Mouse (Mus musculus): Measurements from ENCODE around the gene Nudt4. TPM values are rescaled to one million over a fixed set of nuclear protein-coding genes. Genes with fewer than 3 reads are reported as not detected.

The Nudt4 gene
- total and polyA plus RNA-seq, 2 experiments, result 37.2 to 91.5 TPM

GRCm38 (mm10) chr10:95548154-95548826 is 15.7 kb downstream of the Nudt4 start:
- 79% methylated on average over 11 of the region's 11 CpGs for WGBS
- no peak overlapping the region for H3K27ac ChIP-seq (replicated peaks; ENCODE audit: insufficient read depth, low read depth, low read length)
- no peak for DNase-seq (ENCODE audit: extremely low read depth, low read depth, low spot score)

GRCm38 (mm10) chr10:95546178-95546577 is 17.8 kb downstream of the Nudt4 start:
- DNase-seq (ENCODE audit: extremely low read depth, low read depth, low spot score), result no peak
- Histone ChIP-seq H3K27me3 (ENCODE audit: control insufficient read depth, insufficient read depth, low read length) (no peaks in the 10 kb centered on the region), H3K4me3 (ENCODE audit: insufficient read depth, low read depth, low read length) (no peak overlapping the region), H3K36me3 (ENCODE audit: control insufficient read depth, insufficient read depth, low read length) (peaks cover 48% of the 10 kb centered on the region), H3K4me1 (ENCODE audit: control insufficient read depth, insufficient read depth, low read length) (peaks cover 4% of the 10 kb centered on the region; the same call in 1 of the 2 replicates), H3K27ac (replicated peaks; ENCODE audit: insufficient read depth, low read depth, low read length) (no peak overlapping the region), H3K79me2 (ENCODE audit: control insufficient read depth, insufficient read depth, low read length) (no peaks in the 10 kb centered on the region; the same call in 1 of the 2 replicates), H3K9ac (ENCODE audit: low read depth, low read length) (no peak overlapping the region)
- no peak for TF ChIP-seq POLR2A (IDR thresholded peaks at IDR 0.05; ENCODE audit: extremely low read depth, insufficient read depth, low read length)
- no peak for TF ChIP-seq CTCF (IDR thresholded peaks at IDR 0.05; ENCODE audit: low read depth, low read length)
- 95% methylated on average over 2 of the region's 2 CpGs for WGBS

More at GRCm38 (mm10) chr10:95548154-95548826, 15.7 kb downstream of the Nudt4 start:
- peaks cover 4% of the 10 kb centered on the region for H3K4me1 ChIP-seq (ENCODE audit: control insufficient read depth, insufficient read depth, low read length)
- H3K9ac ChIP-seq (ENCODE audit: low read depth, low read length), result no peak overlapping the region
- no peaks in the 10 kb centered on the region for H3K27me3 ChIP-seq (ENCODE audit: control insufficient read depth, insufficient read depth, low read length)
- H3K36me3 ChIP-seq (ENCODE audit: control insufficient read depth, insufficient read depth, low read length), result peaks cover 53% of the 10 kb centered on the region
- TF ChIP-seq POLR2A (IDR thresholded peaks at IDR 0.05; ENCODE audit: extremely low read depth, insufficient read depth, low read length), result no peak
- no peak for TF ChIP-seq CTCF (IDR thresholded peaks at IDR 0.05; ENCODE audit: low read depth, low read length)
- peaks cover 3% of the 10 kb centered on the region; the same call in 1 of the 2 replicates for H3K79me2 ChIP-seq (ENCODE audit: control insufficient read depth, insufficient read depth, low read length)
- no peak overlapping the region for H3K4me3 ChIP-seq (ENCODE audit: insufficient read depth, low read depth, low read length)

GRCm38 (mm10) chr10:95545051-95545450 is 18.9 kb downstream of the Nudt4 start:
- H3K4me3 ChIP-seq (ENCODE audit: insufficient read depth, low read depth, low read length), result no peak overlapping the region
- H3K36me3 ChIP-seq (ENCODE audit: control insufficient read depth, insufficient read depth, low read length), result peaks cover 40% of the 10 kb centered on the region
- H3K79me2 ChIP-seq (ENCODE audit: control insufficient read depth, insufficient read depth, low read length), result peaks cover under 1% of the 10 kb centered on the region; the same call in 1 of the 2 replicates
- no peak overlapping the region for H3K27ac ChIP-seq (replicated peaks; ENCODE audit: insufficient read depth, low read depth, low read length)
- TF ChIP-seq CTCF (IDR thresholded peaks at IDR 0.05; ENCODE audit: low read depth, low read length), result no peak
- TF ChIP-seq POLR2A (IDR thresholded peaks at IDR 0.05; ENCODE audit: extremely low read depth, insufficient read depth, low read length), result no peak
- no peak overlapping the region for H3K9ac ChIP-seq (ENCODE audit: low read depth, low read length)
- H3K4me1 ChIP-seq (ENCODE audit: control insufficient read depth, insufficient read depth, low read length), result peaks cover 4% of the 10 kb centered on the region
- 79% methylated on average over 4 of the region's 4 CpGs for WGBS
- DNase-seq (ENCODE audit: extremely low read depth, low read depth, low spot score), result no peak
- no peaks in the 10 kb centered on the region for H3K27me3 ChIP-seq (ENCODE audit: control insufficient read depth, insufficient read depth, low read length)

- H3K36me3 ChIP-seq (ENCODE audit: control insufficient read depth, insufficient read depth, low read length), result peaks cover 37% of the 10 kb centered on the region
- 92% methylated on average over 2 of the region's 2 CpGs for WGBS
- H3K27ac ChIP-seq (replicated peaks; ENCODE audit: insufficient read depth, low read depth, low read length), result no peak overlapping the region
Observed at GRCm38 (mm10) chr10:95544651-95545050, 19.3 kb downstream of the Nudt4 start.

GRCm38 (mm10) chr10:95544004-95544403 is 19.9 kb downstream of the Nudt4 start:
- peaks cover 31% of the 10 kb centered on the region for H3K36me3 ChIP-seq (ENCODE audit: control insufficient read depth, insufficient read depth, low read length)
- H3K27ac ChIP-seq (replicated peaks; ENCODE audit: insufficient read depth, low read depth, low read length), result no peak overlapping the region

More at GRCm38 (mm10) chr10:95544651-95545050, 19.3 kb downstream of the Nudt4 start:
- Histone ChIP-seq H3K9ac (ENCODE audit: low read depth, low read length) (no peak overlapping the region), H3K79me2 (ENCODE audit: control insufficient read depth, insufficient read depth, low read length) (peaks cover 4% of the 10 kb centered on the region; the same call in 1 of the 2 replicates), H3K4me1 (ENCODE audit: control insufficient read depth, insufficient read depth, low read length) (peaks cover 8% of the 10 kb centered on the region), H3K4me3 (ENCODE audit: insufficient read depth, low read depth, low read length) (no peak overlapping the region), H3K27me3 (ENCODE audit: control insufficient read depth, insufficient read depth, low read length) (no peaks in the 10 kb centered on the region)
- DNase-seq (ENCODE audit: extremely low read depth, low read depth, low spot score), result no peak
- TF ChIP-seq POLR2A (IDR thresholded peaks at IDR 0.05; ENCODE audit: extremely low read depth, insufficient read depth, low read length), result no peak
- no peak for TF ChIP-seq CTCF (IDR thresholded peaks at IDR 0.05; ENCODE audit: low read depth, low read length)

GRCm38 (mm10) chr10:95543377-95543776 is 20.6 kb downstream of the Nudt4 start:
- Histone ChIP-seq H3K9ac (ENCODE audit: low read depth, low read length) (no peak overlapping the region), H3K27me3 (ENCODE audit: control insufficient read depth, insufficient read depth, low read length) (no peaks in the 10 kb centered on the region), H3K79me2 (ENCODE audit: control insufficient read depth, insufficient read depth, low read length) (peaks cover 4% of the 10 kb centered on the region; the same call in 1 of the 2 replicates), H3K36me3 (ENCODE audit: control insufficient read depth, insufficient read depth, low read length) (peaks cover 27% of the 10 kb centered on the region), H3K27ac (replicated peaks; ENCODE audit: insufficient read depth, low read depth, low read length) (no peak overlapping the region), H3K4me1 (ENCODE audit: control insufficient read depth, insufficient read depth, low read length) (peaks cover 8% of the 10 kb centered on the region), H3K4me3 (ENCODE audit: insufficient read depth, low read depth, low read length) (no peak overlapping the region)
- TF ChIP-seq POLR2A (IDR thresholded peaks at IDR 0.05; ENCODE audit: extremely low read depth, insufficient read depth, low read length) (no peak), CTCF (IDR thresholded peaks at IDR 0.05; ENCODE audit: low read depth, low read length) (no peak)
- peak; percentile 83 for DNase-seq (ENCODE audit: extremely low read depth, low read depth, low spot score)
- WGBS, result 51% methylated on average over 2 of the region's 2 CpGs

More at GRCm38 (mm10) chr10:95544004-95544403, 19.9 kb downstream of the Nudt4 start:
- H3K79me2 ChIP-seq (ENCODE audit: control insufficient read depth, insufficient read depth, low read length), result peaks cover 4% of the 10 kb centered on the region; the same call in 1 of the 2 replicates
- H3K27me3 ChIP-seq (ENCODE audit: control insufficient read depth, insufficient read depth, low read length), result no peaks in the 10 kb centered on the region
- no peak overlapping the region for H3K4me3 ChIP-seq (ENCODE audit: insufficient read depth, low read depth, low read length)
- peaks cover 8% of the 10 kb centered on the region for H3K4me1 ChIP-seq (ENCODE audit: control insufficient read depth, insufficient read depth, low read length)
- no peak overlapping the region for H3K9ac ChIP-seq (ENCODE audit: low read depth, low read length)
- no peak for DNase-seq (ENCODE audit: extremely low read depth, low read depth, low spot score)
- no peak for TF ChIP-seq CTCF (IDR thresholded peaks at IDR 0.05; ENCODE audit: low read depth, low read length)
- TF ChIP-seq POLR2A (IDR thresholded peaks at IDR 0.05; ENCODE audit: extremely low read depth, insufficient read depth, low read length), result no peak
